Mouse (Mus musculus) thymus, adult 18-20 months (tissue): ENCODE data around the gene Itpka.

Experiments
- DNase-seq, 2 experiments: peaks; one replicate each; pipeline ENCODE4 v3.0.0; 2022; ENCODE audit warnings: mixed read lengths in 2 of 2

Itpka gene

DNA sequence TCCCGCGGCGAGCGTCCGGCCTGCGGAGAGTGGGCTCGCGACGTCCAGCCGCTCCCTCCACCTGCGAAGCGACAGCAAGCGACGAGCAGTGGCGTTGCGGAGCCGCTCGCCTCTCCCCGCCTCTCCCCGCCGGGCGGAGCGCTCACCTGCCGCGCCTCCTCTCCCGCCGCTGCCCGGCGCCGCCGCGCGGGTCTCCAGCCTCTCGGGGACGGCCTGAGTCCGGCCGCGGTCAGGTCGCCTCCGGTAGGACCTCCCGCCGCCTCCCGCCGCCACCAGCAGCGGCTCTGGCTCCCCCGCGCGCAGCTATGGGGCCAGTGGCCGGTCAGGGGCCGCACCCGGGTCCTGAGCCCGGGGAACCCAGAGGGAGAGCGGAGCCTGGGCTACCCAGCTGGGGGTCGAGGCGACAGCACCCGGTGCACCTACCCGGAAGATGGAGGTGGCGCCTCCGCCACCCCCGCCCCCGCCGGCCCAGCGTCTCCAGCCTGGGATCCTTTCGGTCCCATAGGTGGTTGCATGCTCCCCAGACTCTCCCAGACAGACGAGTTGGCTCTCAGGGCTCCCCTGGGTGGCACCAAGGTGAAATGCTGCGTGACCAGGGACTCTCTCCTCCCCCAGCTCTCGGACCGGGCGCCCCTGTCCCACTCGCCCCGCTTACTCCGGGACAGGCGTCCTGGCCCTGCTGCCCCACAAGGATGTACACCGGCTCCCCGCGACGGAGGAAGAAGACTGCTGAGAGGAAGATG is 16.1 kb downstream of the Itpka start:
- peak in 1 of 2 experiments; percentile 22 for DNase-seq

DNA sequence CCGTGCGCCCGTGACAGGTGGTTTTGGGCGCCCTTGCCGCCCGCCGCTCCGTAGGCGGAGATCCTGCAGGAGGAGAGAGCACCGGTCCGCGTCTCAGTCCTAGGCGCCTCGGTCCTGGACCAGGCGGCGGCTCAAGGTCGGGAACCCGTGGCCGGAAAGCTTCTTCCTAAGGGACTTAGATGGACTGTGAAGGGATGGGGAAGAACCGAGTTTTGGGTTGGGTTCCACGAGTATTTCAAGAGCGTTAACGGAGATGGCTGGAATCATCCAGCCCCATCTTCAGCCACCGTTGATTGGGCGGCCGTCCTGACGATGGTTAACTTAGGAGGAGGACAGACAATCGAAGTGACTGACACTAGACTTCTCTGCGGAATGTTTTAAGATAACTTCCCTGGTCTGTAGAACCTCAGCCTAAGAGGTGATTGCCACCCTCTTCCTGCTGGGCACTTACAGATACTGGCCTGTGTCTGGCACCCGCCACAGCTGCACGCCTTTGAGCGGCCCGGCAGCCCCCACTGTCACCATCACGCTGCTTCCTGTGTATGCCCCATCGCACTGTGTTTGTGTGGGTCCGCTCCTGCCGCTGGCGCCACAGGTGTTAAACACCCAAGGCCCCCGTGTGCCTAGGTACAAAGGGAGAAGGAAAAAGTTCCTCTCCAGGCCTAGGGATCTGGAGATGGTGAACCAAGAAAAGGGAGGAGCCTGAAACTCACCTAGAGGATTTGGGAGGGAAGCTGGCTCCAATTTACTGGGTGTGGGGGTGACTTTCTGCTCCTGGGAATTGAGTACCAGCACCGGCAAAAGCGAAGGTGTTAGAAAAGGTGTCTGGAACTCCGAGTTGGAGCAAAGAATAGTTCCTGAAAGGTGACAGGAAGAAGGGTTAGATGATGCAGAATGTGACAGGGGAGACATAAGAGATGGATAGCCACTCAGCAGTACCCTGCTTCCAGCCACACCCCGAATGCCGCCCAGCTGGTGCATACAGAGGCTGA is 17.0 kb downstream of the Itpka start:
- DNase-seq, result peak; percentile 43 to 58

DNA sequence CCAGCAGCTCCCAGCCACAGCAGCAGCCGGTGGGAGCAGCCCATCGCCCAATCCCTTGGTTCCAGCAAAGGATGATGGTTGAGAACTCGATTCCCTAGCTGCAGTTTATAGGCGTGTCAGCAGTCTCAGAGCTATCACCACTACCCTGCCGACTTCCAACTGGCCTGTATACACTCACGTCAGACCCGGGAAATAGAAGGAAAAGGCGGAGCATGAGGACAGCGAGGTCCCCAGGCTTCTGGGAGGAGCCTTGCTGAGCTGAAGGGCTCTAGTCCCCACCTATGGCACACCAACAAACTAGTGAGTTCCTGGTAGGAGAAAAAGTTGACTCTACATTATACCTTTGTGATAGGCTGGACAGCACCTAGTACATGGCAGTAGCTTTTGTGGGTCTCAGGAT is 18.1 kb downstream of the Itpka start, which contains the start of gene Ltk:
Gene Ltk, minus strand, starts transcription at position 181 of the 400 bp plus-strand sequence.
- no peak for DNase-seq

GRCm38 (mm10) chr2:119762276-119762675 is 20.1 kb downstream of the Itpka start:
- no peak for DNase-seq

DNA sequence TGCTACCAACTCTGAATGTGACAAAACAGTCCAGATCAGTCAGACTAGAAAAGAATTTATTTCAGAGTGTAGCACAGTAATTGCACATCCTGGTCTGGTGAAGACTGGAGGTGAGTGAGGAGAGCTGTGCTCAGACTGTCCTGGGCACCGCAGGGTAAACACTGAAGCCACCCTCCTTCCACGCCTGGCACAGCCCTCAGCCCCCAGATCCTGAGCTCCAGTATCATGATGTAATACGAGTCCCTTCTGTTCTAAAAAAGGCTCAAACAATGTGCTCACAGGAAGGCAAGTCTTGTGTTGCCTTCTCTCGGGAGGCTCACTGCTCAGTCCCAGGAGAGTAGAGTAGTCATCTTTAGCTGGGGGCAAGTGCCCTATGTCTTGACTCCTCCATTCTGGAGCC is 21.8 kb downstream of the Itpka start:
- no peak for DNase-seq

GRCm38 (mm10) chr2:119767246-119767645 is 25.1 kb downstream of the Itpka start:
- DNase-seq, result no peak

GRCm38 (mm10) chr2:119787206-119787883 is 45.2 kb downstream of the Itpka start, which contains the start of gene Rpap1:
Gene Rpap1 (minus strand): TSS chr2:119787537.
- DNase-seq, result peak; percentile 64 to 68

DNA sequence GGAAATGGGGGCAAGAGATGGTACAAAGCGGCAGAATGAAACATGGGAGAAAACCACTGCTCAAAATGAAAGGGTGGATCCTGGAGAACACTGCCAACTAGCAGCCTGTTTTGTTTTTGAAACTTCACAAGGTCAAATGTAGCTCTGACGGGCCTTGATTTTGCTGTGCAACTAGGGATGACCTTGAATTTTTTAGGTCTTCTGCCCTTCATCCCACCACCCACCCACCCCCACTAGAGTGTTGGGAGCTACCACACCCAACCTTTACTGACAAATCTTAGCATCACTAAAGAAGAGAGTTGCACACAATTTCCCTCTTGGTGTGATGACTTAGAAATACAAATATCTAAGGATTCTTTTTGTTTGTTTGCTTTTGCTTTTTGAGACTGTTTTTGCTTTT is 47.9 kb downstream of the Itpka start:
- DNase-seq, result no peak

- no peak for DNase-seq
Observed at GRCm38 (mm10) chr2:119797279-119797783, 55.2 kb downstream of the Itpka start, which contains the start of gene Tyro3. Gene Tyro3 (plus strand): TSS chr2:119797733.

DNA sequence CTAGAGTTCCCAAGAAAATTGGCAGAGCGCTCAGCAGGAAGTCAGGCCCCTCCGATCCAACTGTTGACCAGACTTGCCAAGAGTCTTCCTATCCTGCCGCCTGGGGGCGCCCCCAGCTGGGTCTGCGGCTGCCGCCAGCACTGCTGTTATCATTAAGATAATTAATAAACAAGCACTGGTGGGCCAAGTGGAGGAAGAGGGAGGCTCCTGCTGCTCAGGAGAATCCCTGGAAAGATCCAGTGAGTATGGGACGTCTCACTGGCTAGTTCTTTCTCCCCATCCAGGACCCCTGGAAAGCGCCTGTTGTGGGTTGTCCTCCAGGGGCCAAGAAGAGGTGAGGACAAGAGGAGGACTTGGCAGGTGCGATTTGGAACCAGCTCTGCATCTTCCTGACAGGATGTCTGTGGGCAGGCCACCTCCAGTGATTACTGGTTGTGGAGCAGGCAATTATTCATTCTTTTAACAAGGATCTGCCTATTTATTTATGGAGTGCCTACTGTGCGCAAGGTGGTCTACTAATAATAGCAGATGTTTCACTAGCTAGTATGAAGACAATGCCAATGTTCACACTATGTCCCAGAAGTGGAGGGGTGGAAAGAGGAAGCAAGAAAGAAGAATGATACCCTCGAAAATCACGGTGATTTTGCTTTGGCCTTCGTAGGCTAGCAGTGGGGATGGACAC is 56.2 kb downstream of the Itpka start:
- no peak for DNase-seq

DNA sequence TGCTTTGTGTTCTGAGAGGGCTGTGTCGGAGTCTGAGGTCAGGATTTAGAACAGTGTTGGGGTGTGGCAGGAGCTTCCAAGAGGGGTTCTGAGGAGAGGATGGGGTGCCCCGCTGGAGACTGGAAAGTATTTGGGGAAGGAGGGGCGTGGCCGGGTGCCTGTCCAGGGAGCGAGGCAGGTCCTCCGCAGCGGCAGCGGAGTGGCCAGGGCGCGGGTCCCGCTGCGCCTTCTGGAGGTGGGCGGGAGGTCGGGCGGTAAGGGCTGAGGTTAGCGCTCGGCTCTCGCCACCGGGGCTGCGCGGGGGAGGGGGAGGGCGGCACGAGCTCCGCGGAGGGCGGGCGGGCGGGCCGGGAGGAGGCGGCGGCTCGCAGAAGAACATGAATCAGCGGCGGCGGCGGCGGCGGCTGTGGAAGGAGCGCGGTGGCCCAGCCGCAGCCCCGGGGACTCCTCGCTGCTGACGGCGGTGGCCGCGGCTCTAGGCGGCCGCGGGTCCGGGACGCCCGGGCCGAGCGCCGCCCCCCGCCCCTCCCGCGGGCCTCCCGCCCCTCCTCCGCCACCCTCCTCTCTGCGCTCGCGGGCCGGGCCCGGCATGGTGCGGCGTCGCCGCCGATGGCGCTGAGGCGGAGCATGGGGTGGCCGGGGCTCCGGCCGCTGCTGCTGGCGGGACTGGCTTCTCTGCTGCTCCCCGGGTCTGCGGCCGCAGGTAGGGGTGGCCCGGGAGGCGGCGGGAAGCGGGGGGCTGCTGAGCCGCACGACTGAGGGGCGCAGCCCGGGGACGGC is 57.2 kb downstream of the Itpka start:
- peak in 1 of 2 experiments; percentile 13 for DNase-seq

GRCm38 (mm10) chr2:119799961-119800550 is 57.9 kb downstream of the Itpka start:
- DNase-seq, result peak; percentile 11 to 21
